ENCODE assay signal across 8 mouse cellular contexts in the genomic region with DNA sequence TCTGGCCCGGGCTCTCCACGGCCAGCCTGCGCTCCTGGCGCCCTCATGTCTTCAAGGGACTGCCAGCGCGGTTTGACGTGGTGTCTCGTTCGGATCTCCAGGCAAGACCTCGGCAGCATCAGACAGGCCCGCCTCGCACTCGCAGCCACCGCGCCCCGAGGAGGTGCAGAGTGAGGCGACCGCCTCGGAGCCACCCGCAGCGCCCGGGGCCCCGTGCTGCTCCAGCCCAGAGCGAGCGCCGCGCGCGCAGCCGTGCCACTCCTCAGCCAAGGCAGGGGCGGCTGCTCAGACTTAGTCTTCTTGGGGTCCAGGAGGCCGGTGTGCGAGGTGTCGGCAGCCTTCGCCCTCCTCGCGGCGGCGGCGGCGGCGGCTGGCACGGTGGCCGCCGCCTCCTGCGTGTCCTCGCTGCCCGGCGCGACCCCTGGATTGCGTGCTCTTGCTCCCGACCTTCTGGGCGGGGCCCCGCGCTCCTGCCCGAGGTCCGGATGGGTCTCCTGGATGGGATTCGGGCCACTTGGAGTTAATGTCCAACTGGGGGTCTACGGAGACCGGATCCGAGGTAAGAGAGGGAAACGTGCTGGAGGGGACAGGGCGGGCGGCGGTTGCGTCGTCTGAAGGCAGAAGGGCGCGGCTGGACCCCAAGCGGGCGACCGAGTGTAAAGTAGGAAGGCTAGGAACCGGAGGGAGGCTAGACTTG. TPM values are rescaled to one million over a fixed set of nuclear protein-coding genes. Genes with fewer than 3 reads are reported as not detected.
DNase-seq lines count a peak whose midpoint lies in the region; ATAC-seq and TF ChIP-seq lines count a peak whose summit lies in the region.

Gene Gdnf (plus strand): TSS at position 291 of the 697 bp plus-strand sequence.

- TF ChIP-seq EP300 in stomach, postnatal 0 days (optimal IDR thresholded peaks at IDR 0.05): no peak

- peak within 1 kb of the TSS; percentile 90 for H3K4me2 ChIP-seq in embryonic facial prominence, embryonic 13.5 days
- H3K4me2 ChIP-seq in hindbrain, embryonic 14.5 days (replicated peaks): peak within 1 kb of the TSS; percentile 100
- peak within 1 kb of the TSS; percentile 80 for H3K4me2 ChIP-seq in stomach, postnatal 0 days (replicated peaks; ENCODE audit: low read depth)

- no peak for TF ChIP-seq CTCF in gastrocnemius, adult 2 months (IDR thresholded peaks at IDR 0.05)
- TF ChIP-seq CTCF in E14TG2a.4 (conservative IDR thresholded peaks at IDR 0.05; ENCODE audit: low read length): no peak
- TF ChIP-seq CTCF in stomach, postnatal 0 days (IDR thresholded peaks at IDR 0.05; ENCODE audit: low read depth): no peak

- peaks cover 99% of the 10 kb centered on the region for H3K27me3 ChIP-seq in E14TG2a.4 (ENCODE audit: insufficient read depth, low read length)
- H3K27me3 ChIP-seq in embryonic facial prominence, embryonic 13.5 days: peaks cover 96% of the 10 kb centered on the region
- peaks cover 93% of the 10 kb centered on the region for H3K27me3 ChIP-seq in hindbrain, embryonic 14.5 days (ENCODE audit: control insufficient read depth, insufficient read depth, low read length)
- peaks cover 3% of the 10 kb centered on the region; the same call in 1 of the 2 replicates for H3K27me3 ChIP-seq in stomach, postnatal 0 days (ENCODE audit: control insufficient read depth, insufficient read depth, low read length)

- intact Hi-C loops in gastrocnemius, adult 2 months (cut with DNase I): loop anchor here (10.0 kb wide), 1 partner anchor 254 kb away; no protein-coding TSS in a partner anchor

- H3K4me1 ChIP-seq in E14TG2a.4 (replicated peaks; ENCODE audit: low read depth, low read length): peaks cover 49% of the 10 kb centered on the region
- H3K4me1 ChIP-seq in embryonic facial prominence, embryonic 13.5 days: peaks cover 60% of the 10 kb centered on the region
- peaks cover 31% of the 10 kb centered on the region for H3K4me1 ChIP-seq in hindbrain, embryonic 14.5 days (replicated peaks; ENCODE audit: control insufficient read depth, insufficient read depth, low read length)
- H3K4me1 ChIP-seq in stomach, postnatal 0 days (replicated peaks; ENCODE audit: control insufficient read depth, insufficient read depth): no peaks in the 10 kb centered on the region

- peak within 1 kb of the TSS; percentile 78 for H3K9ac ChIP-seq in embryonic facial prominence, embryonic 13.5 days
- H3K9ac ChIP-seq in hindbrain, embryonic 14.5 days: peak within 1 kb of the TSS; percentile 55
- peak within 1 kb of the TSS; percentile 72 for H3K9ac ChIP-seq in stomach, postnatal 0 days (ENCODE audit: low read length)

- ATAC-seq in embryonic facial prominence, embryonic 13.5 days (ENCODE audit: insufficient number of reproducible peaks, insufficient read depth, low FRiP score, low TSS enrichment, low read depth): no peak
- ATAC-seq in hindbrain, embryonic 14.5 days (ENCODE audit: low FRiP score): peak; percentile 50
- no peak for ATAC-seq in stomach, postnatal 0 days (ENCODE audit: low FRiP score, low TSS enrichment)

- no peaks in the 10 kb centered on the region for H3K9me3 ChIP-seq in E14TG2a.4 (ENCODE audit: low read length)
- H3K9me3 ChIP-seq in embryonic facial prominence, embryonic 13.5 days: no peaks in the 10 kb centered on the region
- no peaks in the 10 kb centered on the region for H3K9me3 ChIP-seq in hindbrain, embryonic 14.5 days (ENCODE audit: control insufficient read depth, low read length)
- no peaks in the 10 kb centered on the region for H3K9me3 ChIP-seq in stomach, postnatal 0 days (ENCODE audit: control insufficient read depth, low read length)

- no peaks in the 10 kb centered on the region for H3K36me3 ChIP-seq in E14TG2a.4 (ENCODE audit: insufficient read depth, low read length)
- H3K36me3 ChIP-seq in embryonic facial prominence, embryonic 13.5 days: no peaks in the 10 kb centered on the region
- H3K36me3 ChIP-seq in hindbrain, embryonic 14.5 days (replicated peaks; ENCODE audit: control insufficient read depth, insufficient read depth): no peaks in the 10 kb centered on the region
- no peaks in the 10 kb centered on the region for H3K36me3 ChIP-seq in stomach, postnatal 0 days (ENCODE audit: control insufficient read depth, insufficient read depth, low read length)

- DNase-seq in gastrocnemius, adult 2 months: peak; percentile 46
- no peak for DNase-seq in gastrocnemius, adult 18-20 months (ENCODE audit: low spot score)
- peak; percentile 37 for DNase-seq in hindbrain, embryonic 14.5 days (ENCODE audit: low spot score)
- peak; percentile 38 for DNase-seq in lung, postnatal 10 days
- DNase-seq in stomach, postnatal 0 days (ENCODE audit: low spot score): peak; percentile 29
- no peak for DNase-seq in layer of hippocampus, adult 9-11 months

- under 1% methylated on average over 73 of the region's 73 CpGs for WGBS in embryonic facial prominence, embryonic 13.5 days
- WGBS in hindbrain, embryonic 14.5 days: under 1% methylated on average over 72 of the region's 73 CpGs
- WGBS in stomach, postnatal 0 days: 2% methylated on average over 47 of the region's 73 CpGs

- H3K4me3 ChIP-seq in gastrocnemius, adult 2 months: peak within 1 kb of the TSS; percentile 77
- H3K4me3 ChIP-seq in E14TG2a.4 (replicated peaks; ENCODE audit: low read length): peak within 1 kb of the TSS; percentile 76
- H3K4me3 ChIP-seq in embryonic facial prominence, embryonic 13.5 days: peak within 1 kb of the TSS; percentile 62
- H3K4me3 ChIP-seq in hindbrain, embryonic 14.5 days (replicated peaks; ENCODE audit: low read length): peak within 1 kb of the TSS; percentile 58
- H3K4me3 ChIP-seq in stomach, postnatal 0 days (ENCODE audit: low read depth, low read length): peak within 1 kb of the TSS; percentile 69

- H3K27ac ChIP-seq in gastrocnemius, adult 2 months: peak within 1 kb of the TSS; percentile 48; the same call in 1 of the 2 replicates
- H3K27ac ChIP-seq in embryonic facial prominence, embryonic 13.5 days: peak within 1 kb of the TSS; percentile 33; the same call in 1 of the 2 replicates
- H3K27ac ChIP-seq in hindbrain, embryonic 14.5 days: no peak within 1 kb of the TSS
- peak within 1 kb of the TSS; percentile 70 for H3K27ac ChIP-seq in stomach, postnatal 0 days (replicated peaks)

RNA-seq across cellular contexts. Expression of gene Gdnf, which starts in this region (rescaled TPM):
- under 1 TPM; 0.23 to 0.33 TPM for total RNA-seq in gastrocnemius, adult 2 months (2021)
- total RNA-seq in gastrocnemius, adult 18-20 months (2021): under 1 TPM; 0.34 to 0.64 TPM
- 0.84 and 1.2 TPM in 2 replicates for polyA plus RNA-seq in embryonic facial prominence, embryonic 13.5 days (2015; fragmentation: Nextera tagmentation; extraction: Ambion mirVana)
- 0.19 and 0.39 TPM in 2 replicates for polyA plus RNA-seq in hindbrain, embryonic 14.5 days (2014; fragmentation: Nextera tagmentation; extraction: Ambion mirVana)
- 0.62 and 0.72 TPM in 2 replicates for polyA plus RNA-seq in stomach, postnatal 0 days (2015; fragmentation: Nextera tagmentation; extraction: Ambion mirVana)

Comparison
In these comparisons a context has a peak if more than half of its experiments do, and no peak if none do; other contexts are left out.
1. Peak in DNase-seq, H3K4me3 ChIP-seq and H3K27ac ChIP-seq in gastrocnemius, adult 2 months; RNA of the gene not detected or under 1 TPM.
2. Peak in DNase-seq, ATAC-seq, H3K4me3 ChIP-seq, H3K9ac ChIP-seq and H3K4me2 ChIP-seq in hindbrain, embryonic 14.5 days; RNA of the gene not detected or under 1 TPM.
3. Peak in DNase-seq, H3K4me3 ChIP-seq, H3K27ac ChIP-seq, H3K9ac ChIP-seq and H3K4me2 ChIP-seq in stomach, postnatal 0 days; RNA of the gene not detected or under 1 TPM.